Mouse (Mus musculus): ENCODE measurements around the gene Plagl2.
A peak's percentile ranks its signal among the peaks of the same experiment; 100 is the strongest.

Plagl2 gene

DNA sequence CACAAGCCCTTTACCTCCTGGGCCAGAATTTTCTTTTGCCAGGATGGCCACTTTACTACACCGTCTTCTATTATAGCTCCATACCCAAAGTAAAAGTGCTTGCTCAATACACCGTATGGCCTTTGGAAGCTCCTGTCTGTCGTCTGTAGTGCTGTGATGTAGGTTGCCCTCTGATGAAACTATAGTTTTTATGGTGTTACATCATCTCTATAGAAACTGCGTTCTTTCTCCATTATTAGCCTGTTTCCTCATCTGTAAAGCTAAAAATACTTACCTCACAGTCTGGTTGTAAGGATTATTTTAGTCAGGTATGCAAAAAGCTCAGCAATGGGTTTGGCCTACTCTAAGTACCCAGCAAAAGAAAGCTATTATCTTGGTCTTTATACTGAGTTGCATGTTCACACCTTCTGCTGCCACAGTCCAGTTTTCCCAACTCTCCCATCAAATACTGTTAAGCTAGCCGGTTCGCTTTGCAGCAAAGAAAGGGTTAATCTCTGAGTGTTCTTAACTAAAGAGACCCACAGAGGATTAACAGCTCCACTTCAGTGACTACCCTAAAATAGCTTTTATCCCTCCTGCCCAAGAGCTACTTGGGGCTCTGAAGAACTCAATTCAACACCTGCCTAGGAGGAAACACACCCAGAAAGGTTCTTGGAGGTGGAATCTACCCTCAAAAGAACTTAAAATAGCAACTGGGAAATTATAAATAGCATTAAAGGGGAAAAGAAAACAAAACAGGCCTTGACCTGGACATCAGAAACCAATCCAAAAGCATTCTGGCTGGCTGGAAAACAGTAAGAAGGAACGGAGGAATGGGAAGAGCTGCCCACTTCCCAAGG lies 2.0 kb downstream of the Plagl2 start:
- no peak for DNase-seq

GRCm38 (mm10) chr2:153238406-153238805 lies 2.8 kb downstream of the Plagl2 start:
- DNase-seq, result no peak

GRCm38 (mm10) chr2:153237891-153238290 lies 3.3 kb downstream of the Plagl2 start:
- DNase-seq, result no peak

DNA sequence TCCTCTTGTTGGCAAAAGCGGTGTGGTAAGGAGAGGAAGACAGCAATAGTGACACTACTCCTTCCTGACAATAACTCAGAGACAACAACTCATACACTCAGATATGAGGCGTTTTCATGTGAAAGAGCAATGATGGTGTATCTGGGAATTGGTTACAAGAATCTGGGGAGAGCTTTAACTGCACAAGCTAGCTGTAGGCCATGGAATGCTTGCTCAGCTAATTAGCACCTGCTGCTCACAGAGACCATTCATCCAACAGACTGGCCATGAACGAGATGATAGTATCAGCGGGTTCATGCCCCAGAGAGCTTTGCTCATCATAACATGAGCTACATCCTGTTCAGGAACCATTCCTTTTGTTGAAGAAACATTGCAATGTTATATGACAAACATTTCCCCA lies 4.0 kb downstream of the Plagl2 start:
- no peak for DNase-seq

- no peak for DNase-seq
These were observed 12.7 kb downstream of the Plagl2 start for GRCm38 (mm10) chr2:153228523-153228922.

GRCm38 (mm10) chr2:153227959-153228358 lies 13.3 kb downstream of the Plagl2 start:
- no peak for DNase-seq

GRCm38 (mm10) chr2:153225595-153225953 lies 15.7 kb downstream of the Plagl2 start:
- no peak for DNase-seq

- peak; percentile 68 to 69 for DNase-seq
These were observed 16.2 kb downstream of the Plagl2 start, which contains the start of gene Tspyl3 for GRCm38 (mm10) chr2:153224946-153225594. Tspyl3 (minus strand) TSS chr2:153225441.

DNA sequence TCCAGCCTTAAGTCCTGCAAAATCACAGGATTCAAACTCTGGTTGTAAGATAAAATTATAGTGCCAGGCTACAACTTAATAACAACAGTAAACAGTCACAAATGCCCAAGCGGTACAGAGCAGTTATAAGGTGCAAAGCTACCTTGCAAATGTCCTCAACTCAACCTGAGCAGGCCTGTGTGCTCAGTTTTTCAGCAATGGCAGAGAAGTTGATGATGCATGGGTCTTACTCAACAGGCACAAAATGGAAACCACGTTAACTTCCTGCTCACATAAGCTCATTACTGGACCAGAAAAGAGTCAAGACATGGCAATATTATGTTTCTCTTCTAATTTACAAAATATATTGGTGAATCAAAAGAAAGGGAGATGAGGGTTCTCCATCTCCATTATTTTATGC lies 18.7 kb downstream of the Plagl2 start:
- DNase-seq, result no peak

DNA sequence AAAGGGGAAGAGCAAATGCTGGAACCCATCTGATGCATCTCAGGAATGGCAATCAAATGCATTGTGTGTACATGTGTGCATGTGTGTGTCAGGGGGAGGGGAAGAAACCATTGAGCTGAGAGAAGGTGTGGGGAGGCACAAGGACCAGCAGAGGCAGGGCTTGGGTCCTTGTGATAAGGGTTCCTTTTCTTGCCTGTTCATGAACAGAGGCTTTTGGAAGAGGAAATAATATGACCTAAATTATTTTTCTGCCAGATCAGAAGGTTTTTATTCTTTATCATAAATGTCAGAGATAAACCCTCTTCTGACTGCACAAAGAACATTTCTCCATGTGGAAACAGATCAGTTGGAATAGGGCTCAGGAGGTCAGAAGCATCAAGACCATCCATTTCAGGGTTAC lies 19.1 kb downstream of the Plagl2 start:
- DNase-seq, result no peak

- DNase-seq, result no peak
These were observed 19.6 kb downstream of the Plagl2 start for GRCm38 (mm10) chr2:153221620-153222019.

DNA sequence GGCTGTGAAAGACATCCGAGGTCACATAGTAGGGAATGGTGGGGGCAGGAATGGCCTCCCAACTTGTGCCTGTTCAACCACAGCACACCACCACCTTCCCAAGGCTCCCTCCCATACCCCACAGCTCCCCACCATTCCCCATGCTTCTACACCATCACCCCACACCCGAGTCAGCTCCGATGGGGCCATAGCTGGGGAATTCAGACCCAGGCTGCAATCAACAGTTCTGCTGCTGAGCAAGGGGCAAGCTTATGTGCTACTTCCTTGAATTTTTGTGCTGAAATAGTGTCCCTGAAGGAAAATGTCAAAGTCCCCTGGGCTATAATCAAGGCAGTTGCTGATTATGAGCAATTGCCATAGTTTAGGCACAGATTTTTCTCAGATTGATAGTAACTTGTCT lies 22.7 kb downstream of the Plagl2 start:
- no peak for DNase-seq

GRCm38 (mm10) chr2:153217826-153218340 lies 23.3 kb downstream of the Plagl2 start:
- DNase-seq, result no peak

GRCm38 (mm10) chr2:153215421-153215820 lies 25.8 kb downstream of the Plagl2 start:
- DNase-seq, result no peak

DNA sequence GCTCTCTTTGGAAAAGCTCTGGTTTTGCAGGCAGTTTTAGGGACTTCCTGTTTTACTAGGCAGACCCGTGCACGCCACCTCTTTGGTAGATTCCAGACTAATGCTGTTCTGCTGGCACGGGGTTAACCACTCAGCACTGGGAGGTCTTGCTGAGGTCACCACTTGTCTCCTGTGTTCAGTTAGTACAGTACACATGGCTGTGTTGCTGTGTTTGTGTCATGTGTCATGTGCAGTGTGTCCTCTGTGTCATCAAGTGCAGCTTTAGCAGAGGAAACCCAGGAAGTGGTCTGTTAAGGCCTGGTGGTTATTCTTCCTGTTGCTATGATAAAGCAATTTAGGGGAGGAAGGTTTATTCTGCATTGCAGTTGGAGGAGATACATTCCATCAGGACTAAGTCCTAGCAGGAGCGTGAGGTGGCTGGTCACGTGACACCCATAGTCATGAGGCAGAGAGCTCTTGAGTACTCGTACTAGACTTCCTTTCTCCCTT lies 26.4 kb downstream of the Plagl2 start:
- DNase-seq, result no peak

- no peak for DNase-seq
These were observed 27.9 kb downstream of the Plagl2 start for GRCm38 (mm10) chr2:153213351-153213750.

- no peak for DNase-seq
These were observed 29.8 kb downstream of the Plagl2 start for GRCm38 (mm10) chr2:153211451-153211850.

GRCm38 (mm10) chr2:153209286-153209685 lies 31.9 kb downstream of the Plagl2 start:
- peak; percentile 58 to 74 for DNase-seq

DNA sequence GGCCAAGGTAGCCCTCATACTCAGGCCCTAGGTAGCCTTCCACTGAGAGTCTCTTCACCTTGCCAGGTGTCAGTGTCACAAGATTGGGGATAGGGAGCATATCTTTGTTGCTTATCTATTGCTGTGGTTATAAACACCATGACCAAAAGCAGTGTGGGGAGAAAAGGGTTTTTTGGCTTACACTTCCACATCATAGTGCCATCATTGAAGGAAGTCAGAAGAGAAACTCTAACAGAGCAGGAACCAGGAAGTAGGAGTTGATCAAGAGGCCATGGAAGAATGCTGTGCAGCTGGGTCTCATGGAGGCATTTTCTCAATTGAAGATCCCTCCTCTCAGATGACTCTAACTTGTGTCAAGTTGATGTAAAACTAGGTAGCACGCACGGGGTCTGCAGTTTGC lies 33.1 kb downstream of the Plagl2 start:
- no peak for DNase-seq

GRCm38 (mm10) chr2:153202766-153203165 lies 38.5 kb downstream of the Plagl2 start:
- DNase-seq, result no peak

- DNase-seq, result no peak
These were observed 42.1 kb downstream of the Plagl2 start for GRCm38 (mm10) chr2:153199114-153199513.

GRCm38 (mm10) chr2:153198485-153198884 lies 42.7 kb downstream of the Plagl2 start:
- DNase-seq, result no peak

GRCm38 (mm10) chr2:153194255-153194654 lies 47.0 kb downstream of the Plagl2 start:
- DNase-seq, result no peak

GRCm38 (mm10) chr2:153191242-153191641 lies 50.0 kb downstream of the Plagl2 start:
- no peak for DNase-seq
